ENCODE assay signal across 8 mouse cellular contexts in genomic region chr10:79945507-79946234, GRCm38 (mm10). TPM values are rescaled to one million over a fixed set of nuclear protein-coding genes. Genes with fewer than 3 reads are reported as not detected.
DNase-seq lines count a peak whose midpoint lies in the region; ATAC-seq lines count a peak whose summit lies in the region.

No protein-coding gene starts in this region.

- peaks cover 64% of the 10 kb centered on the region for H3K36me3 ChIP-seq in embryonic facial prominence, embryonic 13.5 days
- H3K36me3 ChIP-seq in kidney, embryonic 15.5 days = peaks cover 47% of the 10 kb centered on the region

- DNase-seq in Muller cell, postnatal 12 days (ENCODE audit: inconsistent ontology term) = peak; percentile 78
- peak; percentile 64 to 82 for DNase-seq in lung, postnatal 4 days
- DNase-seq in thymus, adult 18-20 months = no peak
- DNase-seq in spleen, postnatal 14 days (ENCODE audit: low spot score in 2 of 2) = no peak
- DNase-seq in frontal cortex, adult 2 months (ENCODE audit: extremely low spot score in 1 of 2, low spot score in 1 of 2) = no peak
- DNase-seq in spleen, adult 18-20 months = no peak

- peak overlapping the region; percentile 28 for H3K4me2 ChIP-seq in embryonic facial prominence, embryonic 13.5 days
- H3K4me2 ChIP-seq in kidney, embryonic 15.5 days = peak overlapping the region; percentile 35

- H3K27me3 ChIP-seq in embryonic facial prominence, embryonic 13.5 days = no peaks in the 10 kb centered on the region
- H3K27me3 ChIP-seq in kidney, embryonic 15.5 days = no peaks in the 10 kb centered on the region

- H3K27ac ChIP-seq in embryonic facial prominence, embryonic 13.5 days = peak overlapping the region; percentile 78
- peak overlapping the region; percentile 94 for H3K27ac ChIP-seq in kidney, embryonic 15.5 days

- no peaks in the 10 kb centered on the region for H3K9me3 ChIP-seq in embryonic facial prominence, embryonic 13.5 days
- no peaks in the 10 kb centered on the region for H3K9me3 ChIP-seq in kidney, embryonic 15.5 days (replicated peaks)

- peaks cover 45% of the 10 kb centered on the region for H3K4me1 ChIP-seq in embryonic facial prominence, embryonic 13.5 days
- H3K4me1 ChIP-seq in kidney, embryonic 15.5 days = peaks cover 56% of the 10 kb centered on the region

- 23% methylated on average over 16 of the region's 16 CpGs for WGBS in embryonic facial prominence, embryonic 13.5 days
- 36% methylated on average over 16 of the region's 16 CpGs for WGBS in kidney, embryonic 15.5 days

- 0 out of 2 replicates have a peak overlapping the region, but pooled peaks have one; percentile 4 for H3K4me3 ChIP-seq in embryonic facial prominence, embryonic 13.5 days
- peak overlapping the region; percentile 16; the same call in 1 of the 2 replicates for H3K4me3 ChIP-seq in kidney, embryonic 15.5 days (replicated peaks)

- ATAC-seq in embryonic facial prominence, embryonic 13.5 days (ENCODE audit: insufficient number of reproducible peaks, insufficient read depth, low FRiP score, low TSS enrichment, low read depth) = 0 out of 2 replicates have a peak, but pooled peaks have one; percentile 53
- ATAC-seq in kidney, embryonic 15.5 days (replicated peaks; ENCODE audit: low FRiP score) = peak; percentile 82

- peak overlapping the region; percentile 58 for H3K9ac ChIP-seq in embryonic facial prominence, embryonic 13.5 days
- H3K9ac ChIP-seq in kidney, embryonic 15.5 days = peak overlapping the region; percentile 22; the same call in 1 of the 2 replicates

RNA-seq across cellular contexts. Expression of gene Wdr18, which starts 14.3 kb away (rescaled TPM):
- polyA plus RNA-seq in embryonic facial prominence, embryonic 13.5 days (2015; fragmentation: Nextera tagmentation; extraction: Ambion mirVana) = 97.7 and 106 TPM in 2 replicates
- polyA plus RNA-seq in kidney, embryonic 15.5 days (2015; fragmentation: Nextera tagmentation; extraction: Ambion mirVana) = 115 TPM in 2 replicates
- 63.2 and 65.9 TPM in 2 replicates for polyA plus RNA-seq in frontal cortex, adult 2 months (2012; rRNA removed)

RNA-seq across cellular contexts. Expression of gene Arid3a, which starts 18.8 kb away (rescaled TPM):
- polyA plus RNA-seq in embryonic facial prominence, embryonic 13.5 days (2015; fragmentation: Nextera tagmentation; extraction: Ambion mirVana) = 5.3 and 6.9 TPM in 2 replicates
- 7.3 and 7.4 TPM in 2 replicates for polyA plus RNA-seq in kidney, embryonic 15.5 days (2015; fragmentation: Nextera tagmentation; extraction: Ambion mirVana)
- polyA plus RNA-seq in frontal cortex, adult 2 months (2012; rRNA removed) = 3.6 and 4.1 TPM in 2 replicates

RNA-seq across cellular contexts. Expression of gene R3hdm4, which starts 24.7 kb away (rescaled TPM):
- polyA plus RNA-seq in embryonic facial prominence, embryonic 13.5 days (2015; fragmentation: Nextera tagmentation; extraction: Ambion mirVana) = 190 and 206 TPM in 2 replicates
- polyA plus RNA-seq in kidney, embryonic 15.5 days (2015; fragmentation: Nextera tagmentation; extraction: Ambion mirVana) = 142 and 155 TPM in 2 replicates
- 380 and 385 TPM in 2 replicates for polyA plus RNA-seq in frontal cortex, adult 2 months (2012; rRNA removed)

RNA-seq across cellular contexts. Expression of gene Grin3b, which starts 24.8 kb away (rescaled TPM):
- 0.52 and 0.83 TPM in 2 replicates for polyA plus RNA-seq in embryonic facial prominence, embryonic 13.5 days (2015; fragmentation: Nextera tagmentation; extraction: Ambion mirVana)
- polyA plus RNA-seq in kidney, embryonic 15.5 days (2015; fragmentation: Nextera tagmentation; extraction: Ambion mirVana) = 0.31 and 0.39 TPM in 2 replicates
- 0.17 and 0.38 TPM in 2 replicates for polyA plus RNA-seq in frontal cortex, adult 2 months (2012; rRNA removed)

RNA-seq across cellular contexts. Expression of gene Kiss1r, which starts 28.9 kb away (rescaled TPM):
- polyA plus RNA-seq in embryonic facial prominence, embryonic 13.5 days (2015; fragmentation: Nextera tagmentation; extraction: Ambion mirVana) = 0.98 and 1.3 TPM in 2 replicates
- polyA plus RNA-seq in kidney, embryonic 15.5 days (2015; fragmentation: Nextera tagmentation; extraction: Ambion mirVana) = 0.71 and 1.2 TPM in 2 replicates
- 10.7 and 11.8 TPM in 2 replicates for polyA plus RNA-seq in frontal cortex, adult 2 months (2012; rRNA removed)

Comparison
In these comparisons a context has a peak if more than half of its experiments do, and no peak if none do; other contexts are left out.
1. DNase-seq: peak in Muller cell, postnatal 12 days (single experiment) and lung, postnatal 4 days (2 of 2); none in thymus, adult 18-20 months (0 of 2), spleen, postnatal 14 days (0 of 2), frontal cortex, adult 2 months (0 of 2) and spleen, adult 18-20 months (0 of 2).